Comparison of ENCODE assay signal across 30 mouse cellular contexts in genomic region chr14:120401158-120401557, GRCm38 (mm10).
A peak's percentile ranks its signal among the peaks of the same experiment; 100 is the strongest.
DNase-seq lines count a peak whose midpoint lies in the region; ATAC-seq and TF ChIP-seq lines count a peak whose summit lies in the region.
"Had no signal": no experiment of that assay in that cellular context is flagged by ENCODE, and none has a peak within 500 bp of the region (broad histone marks: within the 10 kb centered on the region; RNA-seq: fewer than 3 reads in every experiment).

No protein-coding gene starts in this region.

- no peaks in the 10 kb centered on the region for H3K9me3 ChIP-seq in intestine, postnatal 0 days (ENCODE audit: control insufficient read depth)
- H3K9me3 ChIP-seq in intestine, embryonic 15.5 days, result no peaks in the 10 kb centered on the region
- H3K9me3 ChIP-seq in ES-Bruce4 (replicated peaks; ENCODE audit: control insufficient read depth, insufficient read depth, low read length, poor library complexity, severe bottlenecking), result no peaks in the 10 kb centered on the region
- H3K9me3 ChIP-seq in ES-E14 (ENCODE audit: control insufficient read depth, insufficient read depth, low read depth, low read length), result no peaks in the 10 kb centered on the region
- H3K9me3 ChIP-seq: embryonic facial prominence, embryonic 10.5 days; embryonic facial prominence, embryonic 13.5 days; forebrain, embryonic 12.5 days; forebrain, embryonic 15.5 days; G1E; heart, embryonic 12.5 days; heart, embryonic 15.5 days had no signal

- 87% methylated on average over 15 of the region's 15 CpGs for WGBS in intestine, postnatal 0 days
- WGBS in intestine, embryonic 15.5 days, result 90% methylated on average over 15 of the region's 15 CpGs

- no peaks in the 10 kb centered on the region for H3K27me3 ChIP-seq in intestine, postnatal 0 days (replicated peaks; ENCODE audit: control insufficient read depth, insufficient read depth, low read length)
- H3K27me3 ChIP-seq in intestine, embryonic 15.5 days (replicated peaks), result no peaks in the 10 kb centered on the region
- H3K27me3 ChIP-seq in ES-Bruce4 (ENCODE audit: control insufficient read depth, insufficient read depth, low read length, poor library complexity, severe bottlenecking), result no peaks in the 10 kb centered on the region
- H3K27me3 ChIP-seq: embryonic facial prominence, embryonic 13.5 days; forebrain, embryonic 12.5 days; forebrain, embryonic 15.5 days; heart, embryonic 12.5 days; heart, embryonic 15.5 days; Patski had no signal

- no peak overlapping the region for H3K4me2 ChIP-seq in intestine, postnatal 0 days (replicated peaks; ENCODE audit: low read depth)
- no peak overlapping the region for H3K4me2 ChIP-seq in intestine, embryonic 15.5 days (replicated peaks)
- H3K4me2 ChIP-seq: embryonic facial prominence, embryonic 13.5 days; forebrain, embryonic 12.5 days; forebrain, embryonic 15.5 days; heart, embryonic 12.5 days; heart, embryonic 15.5 days; hindbrain, embryonic 14.5 days had no signal

- TF ChIP-seq CTCF in intestine, postnatal 0 days (IDR thresholded peaks at IDR 0.05; ENCODE audit: low read depth), result no peak
- no peak for TF ChIP-seq CTCF in ES-Bruce4 (IDR thresholded peaks at IDR 0.05; ENCODE audit: low read depth, low read length)

- no peak overlapping the region for H3K9ac ChIP-seq in intestine, postnatal 0 days (ENCODE audit: low read depth, low read length)
- H3K9ac ChIP-seq in intestine, embryonic 15.5 days, result no peak overlapping the region
- H3K9ac ChIP-seq in ES-Bruce4 (ENCODE audit: low read depth, poor library complexity, severe bottlenecking) (no peak overlapping the region), ES-E14 (ENCODE audit: insufficient read depth, low read depth, low read length, poor library complexity, severe bottlenecking) (peak overlapping the region; percentile 21; the same call in 1 of the 2 replicates)
- H3K9ac ChIP-seq: embryonic facial prominence, embryonic 13.5 days; forebrain, embryonic 12.5 days; forebrain, embryonic 15.5 days; heart, embryonic 12.5 days; heart, embryonic 15.5 days; hindbrain, embryonic 14.5 days had no signal

- H3K4me3 ChIP-seq in intestine, postnatal 0 days (ENCODE audit: low read depth, low read length), result no peak overlapping the region
- no peak overlapping the region for H3K4me3 ChIP-seq in intestine, embryonic 15.5 days (replicated peaks)
- 0 out of 2 replicates have a peak overlapping the region, but pooled peaks have one; percentile 1 for H3K4me3 ChIP-seq in ES-Bruce4 (ENCODE audit: low read depth, low read length)
- peak overlapping the region in 1 of 2 experiments; percentile 44; a peak in 1 of 4 replicates for H3K4me3 ChIP-seq in ES-E14 (ENCODE audit: insufficient read depth in 1 of 2, low read depth in 1 of 2, low read length in 2 of 2, poor library complexity in 1 of 2, severe bottlenecking in 1 of 2)
- H3K4me3 ChIP-seq: embryonic facial prominence, embryonic 10.5 days; embryonic facial prominence, embryonic 13.5 days; erythroblast, embryonic 14.5 days; forebrain, embryonic 12.5 days; forebrain, embryonic 15.5 days; heart, embryonic 12.5 days; heart, embryonic 15.5 days had no signal

- no peak for TF ChIP-seq POLR2A in ES-Bruce4 (IDR thresholded peaks at IDR 0.05; ENCODE audit: insufficient read depth, low read length)

- no peaks in the 10 kb centered on the region for H3K4me1 ChIP-seq in intestine, postnatal 0 days (replicated peaks; ENCODE audit: control insufficient read depth, insufficient read depth, low read length)
- H3K4me1 ChIP-seq in intestine, embryonic 15.5 days (replicated peaks), result 0 out of 2 replicates have a peak, but pooled peaks cover 2% of the 10 kb centered on the region
- H3K4me1 ChIP-seq in ES-Bruce4 (ENCODE audit: control insufficient read depth, insufficient read depth, low read length) (peaks cover 2% of the 10 kb centered on the region), ES-E14 (ENCODE audit: control insufficient read depth in 2 of 2, insufficient read depth in 2 of 2, low read length in 2 of 2, poor library complexity in 1 of 2) (peaks cover 0 to 4% of the 10 kb centered on the region in 2 experiments; a peak in 1 of 4 replicates)
- H3K4me1 ChIP-seq: embryonic facial prominence, embryonic 10.5 days; embryonic facial prominence, embryonic 13.5 days; forebrain, embryonic 12.5 days; forebrain, embryonic 15.5 days had no signal

- ATAC-seq in intestine, postnatal 0 days, result 0 out of 2 replicates have a peak, but pooled peaks have one; percentile 25
- no peak for ATAC-seq in intestine, embryonic 15.5 days
- ATAC-seq: forebrain, embryonic 15.5 days; hindbrain, postnatal 0 days; inflammation-experienced regulatory T-cells, adult 6 months; Patski had no signal

- peaks cover 33% of the 10 kb centered on the region for H3K36me3 ChIP-seq in intestine, postnatal 0 days (ENCODE audit: control insufficient read depth, insufficient read depth)
- peaks cover 25% of the 10 kb centered on the region for H3K36me3 ChIP-seq in intestine, embryonic 15.5 days
- H3K36me3 ChIP-seq in ES-Bruce4 (ENCODE audit: control insufficient read depth, insufficient read depth, low read length, poor library complexity, severe bottlenecking), result peaks cover 4% of the 10 kb centered on the region; the same call in 1 of the 2 replicates
- H3K36me3 ChIP-seq in ES-E14 (ENCODE audit: control insufficient read depth, insufficient read depth, low read length, poor library complexity, severe bottlenecking), result peaks cover 11% of the 10 kb centered on the region; the same call in 1 of the 2 replicates
- H3K36me3 ChIP-seq: forebrain, embryonic 15.5 days had no signal

- no peak for DNase-seq in ES-E14 (ENCODE audit: low read depth, low spot score)
- no peak for DNase-seq in urinary bladder, postnatal 14 days (ENCODE audit: low spot score)
- no peak for DNase-seq in thymus, postnatal 25 days
- DNase-seq: adrenal gland, adult 2 months; adrenal gland, postnatal 14 days; cerebellum, adult 11-12 months; cerebellum, adult 8-10 months; cerebellum, postnatal 10 days; cerebellum, postnatal 36 days; embryo, embryonic 11 days; gastrocnemius, postnatal 10 days; heart, adult 18-20 months; heart, postnatal 10 days; heart, postnatal 4 days; kidney, adult 11 months had no signal

- H3K27ac ChIP-seq in intestine, postnatal 0 days (ENCODE audit: low read depth, low read length), result no peak overlapping the region
- H3K27ac ChIP-seq in intestine, embryonic 15.5 days, result no peak overlapping the region
- H3K27ac ChIP-seq in ES-Bruce4 (ENCODE audit: insufficient read depth, low read length) (no peak overlapping the region), ES-E14 (ENCODE audit: insufficient read depth, low read depth, low read length, poor library complexity, severe bottlenecking) (no peak overlapping the region)
- H3K27ac ChIP-seq: embryonic facial prominence, embryonic 10.5 days; embryonic facial prominence, embryonic 13.5 days; forebrain, embryonic 12.5 days; forebrain, embryonic 15.5 days; heart, embryonic 15.5 days; hindbrain, embryonic 14.5 days; hindbrain, postnatal 0 days had no signal

- in situ Hi-C loops in ES-E14 (cut with MboI; ENCODE audit: low sequenced_read_pairs in 2 of 2, unreplicated experiment in 2 of 2), result no loop called here

- TF ChIP-seq EP300 in ES-Bruce4 (IDR thresholded peaks at IDR 0.05; ENCODE audit: insufficient read depth, low read depth, low read length), result no peak

TF ChIP-seq in ES-E14, 5 proteins besides CTCF, POLR2A, EP300 and RAD21:
- TF ChIP-seq MAFK (IDR thresholded peaks at IDR 0.05; ENCODE audit: insufficient read depth, low read depth, low read length) (no peak), CHD2 (IDR thresholded peaks at IDR 0.05; ENCODE audit: low read depth, low read length) (no peak), HCFC1 (IDR thresholded peaks at IDR 0.05; ENCODE audit: borderline replicate concordance, insufficient read depth, low read length) (no peak), ZC3H11A (IDR thresholded peaks at IDR 0.05; ENCODE audit: borderline replicate concordance, low read depth, low read length) (no peak), ZNF384 (IDR thresholded peaks at IDR 0.05; ENCODE audit: low read depth, low read length) (no peak)
